Mouse (Mus musculus): ENCODE data around the gene Nfe2l2. TPM values are rescaled to one million over a fixed set of nuclear protein-coding genes. Genes with fewer than 3 reads are reported as not detected.

Nfe2l2 gene
- polyA plus RNA-seq, 1 experiment from 2014 or later = 88.4 TPM

Small RNA genes within 50 kb of the gene (microRNA-seq; reads per million reads assigned to microRNA genes)
- not detected for gene Gm24574

Other genes with a start within 250 kb of the Nfe2l2 start
- gene Hnrnpa3, start 45.4 kb downstream of the Nfe2l2 start, polyA plus RNA-seq (2014; fragmentation: Nextera tagmentation; extraction: Ambion mirVana) = 247 and 253 TPM in 2 replicates
- gene Agps, start 127.5 kb upstream of the Nfe2l2 start, polyA plus RNA-seq (2014; fragmentation: Nextera tagmentation; extraction: Ambion mirVana) = 43.2 and 46.4 TPM in 2 replicates
- gene Ttc30b, start 233.9 kb upstream of the Nfe2l2 start, polyA plus RNA-seq (2014; fragmentation: Nextera tagmentation; extraction: Ambion mirVana) = 13.5 and 15.2 TPM in 2 replicates